Mouse (Mus musculus): ENCODE measurements around the gene Csnk2b.
A peak's percentile ranks its signal among the peaks of the same experiment; 100 is the strongest.

Gene Csnk2b

DNA sequence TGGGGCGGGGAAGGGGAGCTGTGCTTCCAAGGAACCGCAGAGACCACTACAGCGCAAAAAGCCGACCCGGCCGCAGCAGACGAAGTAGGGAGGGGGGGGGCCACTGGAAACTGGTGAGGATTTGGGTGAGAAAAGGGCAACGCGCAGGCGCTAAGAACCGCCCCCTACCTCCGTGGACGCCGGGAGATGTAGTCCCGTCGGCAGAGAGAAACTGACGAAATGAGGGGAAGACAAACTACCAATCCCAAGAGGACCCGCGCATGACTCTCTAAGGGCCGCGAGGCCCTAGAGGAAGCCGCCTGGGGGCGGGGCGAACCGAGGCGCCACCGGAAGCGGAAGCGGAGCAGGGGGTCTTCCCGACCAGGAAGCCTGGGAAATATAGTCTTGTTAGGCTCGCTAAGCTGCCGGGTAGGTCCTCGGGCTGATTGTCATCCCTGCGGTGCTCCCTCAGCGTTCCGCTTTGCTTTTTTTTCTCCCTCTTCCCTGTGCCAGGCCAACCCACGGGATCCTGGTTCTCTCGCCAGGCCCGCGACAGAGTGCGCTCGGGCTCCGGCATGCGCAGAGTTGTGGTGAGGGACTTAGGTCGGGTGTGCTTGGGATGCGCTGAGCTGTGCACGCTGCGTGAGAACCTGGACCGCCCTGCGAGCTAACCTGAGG is 582 bp downstream of the Csnk2b start, which contains the start of gene Gpank1:
Gene Gpank1, plus strand, starts transcription at position 313 of the 657 bp plus-strand sequence.
- DNase-seq (ENCODE audit: low spot score in 2 of 2), result peak; percentile 96

- no peak for DNase-seq (ENCODE audit: low spot score in 2 of 2)
Measured at GRCm38 (mm10) chr17:35120745-35121142, 1.1 kb downstream of the Csnk2b start.

GRCm38 (mm10) chr17:35115046-35116019 is 6.5 kb downstream of the Csnk2b start, which contains the start of gene Ly6g5b:
TSS of gene Ly6g5b (minus strand) at chr17:35115428.
- DNase-seq (ENCODE audit: low spot score in 2 of 2), result peak; percentile 47 to 76

DNA sequence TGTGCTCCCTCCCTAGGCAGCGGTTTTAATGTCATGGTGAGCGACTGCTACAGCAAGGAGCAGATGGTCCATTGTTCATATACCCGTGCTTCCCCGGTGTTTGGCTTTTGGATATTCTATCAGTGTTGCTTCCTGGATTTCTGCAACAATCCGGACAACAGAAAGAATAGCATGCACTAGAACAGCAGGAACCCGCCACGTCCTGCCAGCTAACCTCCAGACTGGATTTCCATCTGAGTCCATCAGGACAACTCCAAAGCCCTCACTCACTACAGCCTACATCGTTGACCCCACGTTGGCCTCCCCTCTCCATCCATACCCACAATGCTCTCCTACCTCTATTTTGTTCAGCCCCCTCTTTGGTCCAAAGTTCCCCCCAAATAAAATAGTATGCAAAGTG is 10.1 kb downstream of the Csnk2b start:
- no peak for DNase-seq (ENCODE audit: low spot score in 2 of 2)

GRCm38 (mm10) chr17:35108097-35108496 is 13.8 kb downstream of the Csnk2b start, which contains the start of gene Ly6g5c:
TSS of gene Ly6g5c (plus strand) at chr17:35108279.
- DNase-seq (ENCODE audit: low spot score in 2 of 2), result no peak

DNA sequence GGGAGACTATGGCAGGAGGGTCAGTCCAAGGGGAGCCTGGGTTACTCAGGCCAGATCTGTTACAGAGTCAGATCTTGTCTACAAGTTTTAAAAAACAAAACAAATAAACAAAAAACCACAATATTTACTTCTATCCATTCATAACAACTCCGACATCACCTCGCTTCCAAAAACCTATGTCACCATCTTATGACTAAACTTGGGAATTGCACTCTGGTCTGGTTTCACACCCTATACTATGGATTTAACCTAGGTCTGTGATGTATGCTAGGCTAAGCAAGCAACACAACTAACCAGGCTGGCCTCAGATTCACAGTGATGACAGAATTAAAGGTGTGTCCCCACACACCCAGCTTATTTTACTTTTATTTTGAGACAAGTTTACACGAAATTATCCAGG is 15.3 kb downstream of the Csnk2b start:
- DNase-seq (ENCODE audit: low spot score in 2 of 2), result no peak

DNA sequence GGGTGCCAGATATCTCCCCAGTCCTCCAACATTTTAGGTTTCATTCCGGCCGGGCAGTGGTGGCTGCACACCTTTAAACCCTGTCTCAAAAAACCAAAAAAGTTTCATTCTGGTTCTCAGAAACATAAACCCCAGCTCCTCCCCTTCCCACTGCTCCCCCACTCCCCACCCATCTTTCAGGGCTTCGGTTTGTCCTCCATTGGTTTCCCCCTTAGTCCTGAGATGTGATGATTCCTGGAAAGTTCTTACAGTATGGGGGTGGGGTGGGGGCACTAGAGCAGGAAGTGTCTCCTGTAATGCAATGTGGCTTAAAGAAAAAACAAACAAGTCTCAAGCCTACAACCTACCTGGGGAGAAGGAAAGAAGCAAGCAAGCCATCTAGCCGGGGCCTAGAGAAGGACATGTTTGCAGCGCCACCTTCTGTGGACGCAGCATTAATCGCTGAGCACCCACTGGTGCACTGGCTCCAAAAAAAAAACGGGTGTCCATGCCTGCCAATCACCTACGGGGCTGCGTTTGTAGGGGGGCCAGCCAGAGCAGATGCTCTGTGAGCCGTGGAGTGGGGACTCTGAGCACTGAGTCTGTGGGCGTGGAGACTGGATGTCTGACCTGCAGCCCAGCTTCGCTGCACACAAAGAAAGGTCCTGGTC is 16.0 kb downstream of the Csnk2b start:
- DNase-seq (ENCODE audit: low spot score in 2 of 2), result peak; percentile 58 to 73

- DNase-seq (ENCODE audit: low spot score in 2 of 2), result peak in 1 of 2 experiments; percentile 58
Measured at GRCm38 (mm10) chr17:35104754-35105153, 17.1 kb downstream of the Csnk2b start.

DNA sequence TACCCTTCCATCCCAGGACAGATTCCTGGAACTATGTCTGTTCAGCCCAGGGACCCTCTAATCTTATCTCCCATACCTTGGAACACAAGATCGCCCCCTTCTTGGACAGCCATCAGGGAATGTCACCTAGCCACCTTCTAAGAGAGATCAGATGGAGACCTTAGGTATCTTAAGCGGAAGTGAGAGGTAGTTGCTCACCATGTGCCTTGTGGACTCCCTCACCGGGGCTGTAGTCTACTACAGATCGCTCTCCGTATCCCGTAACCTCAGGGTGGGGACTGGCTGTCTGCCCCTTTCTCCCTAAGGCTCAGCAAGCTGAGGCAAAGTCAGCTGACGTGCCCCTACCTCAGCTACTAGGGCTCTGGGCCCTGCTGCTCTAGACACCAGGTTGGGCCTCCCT is 17.8 kb downstream of the Csnk2b start:
- DNase-seq (ENCODE audit: low spot score in 2 of 2), result no peak

DNA sequence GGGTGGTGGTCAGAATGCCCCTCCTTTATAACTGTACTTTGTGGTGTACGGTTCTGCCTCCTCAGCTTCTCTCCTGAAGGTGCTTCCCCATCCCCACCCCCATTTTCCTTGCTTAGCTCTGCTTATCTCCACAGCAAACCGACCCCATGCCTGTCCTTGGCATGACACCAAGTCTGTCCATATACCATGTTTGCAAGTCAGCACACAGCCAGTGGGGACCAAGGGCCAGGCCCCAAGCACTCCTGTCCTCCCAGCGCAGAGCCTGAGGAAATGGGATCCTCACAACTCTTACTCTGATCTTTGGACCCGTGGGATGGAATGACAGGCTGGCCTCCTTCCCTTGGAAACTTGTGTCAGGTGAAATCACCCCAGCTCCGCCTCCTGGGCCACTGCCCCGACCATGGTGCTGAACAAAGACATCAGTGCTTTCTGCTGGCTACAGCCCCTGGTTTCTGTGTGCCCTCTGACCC is 18.6 kb downstream of the Csnk2b start:
- peak in 1 of 2 experiments; percentile 52 for DNase-seq (ENCODE audit: low spot score in 2 of 2)

- no peak for DNase-seq (ENCODE audit: low spot score in 2 of 2)
Measured at GRCm38 (mm10) chr17:35102299-35102698, 19.6 kb downstream of the Csnk2b start.

- peak in 1 of 2 experiments; percentile 12 for DNase-seq (ENCODE audit: low spot score in 2 of 2)
Measured at GRCm38 (mm10) chr17:35101161-35101560, 20.7 kb downstream of the Csnk2b start.

DNA sequence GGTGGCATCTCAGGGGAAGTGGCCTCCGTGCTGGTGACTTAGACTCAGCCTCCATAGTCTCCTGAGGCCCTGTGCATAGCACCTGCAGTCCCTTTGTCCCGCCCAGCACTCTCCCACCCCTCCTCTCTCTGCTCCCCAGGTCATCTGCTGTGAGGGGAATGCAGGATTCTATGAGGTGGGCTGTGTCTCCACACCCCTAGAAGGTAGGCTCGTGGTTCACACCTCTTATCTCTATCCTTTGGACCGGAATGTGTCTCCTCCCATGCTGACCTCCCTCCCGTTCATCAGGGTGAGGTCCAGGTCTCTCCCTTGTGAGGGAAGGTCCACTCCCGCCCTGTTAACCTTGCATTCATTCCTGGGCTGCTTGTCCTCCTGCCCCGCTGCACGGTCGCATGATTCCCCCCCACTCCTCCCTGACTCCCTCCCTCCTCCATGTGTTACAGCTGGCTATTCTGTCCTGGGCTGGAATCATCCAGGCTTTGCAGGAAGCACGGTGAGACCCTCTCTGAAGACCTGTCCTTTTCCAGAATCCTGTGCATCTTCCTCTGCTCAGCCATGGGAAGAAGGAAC is 21.6 kb downstream of the Csnk2b start:
- DNase-seq (ENCODE audit: low spot score in 2 of 2), result no peak

- peak; percentile 62 to 80 for DNase-seq (ENCODE audit: low spot score in 2 of 2)
Measured at GRCm38 (mm10) chr17:35097164-35097655, 24.6 kb downstream of the Csnk2b start.

GRCm38 (mm10) chr17:35096597-35096996 is 25.3 kb downstream of the Csnk2b start:
- no peak for DNase-seq (ENCODE audit: low spot score in 2 of 2)

GRCm38 (mm10) chr17:35094475-35095365 is 27.1 kb downstream of the Csnk2b start:
- DNase-seq (ENCODE audit: low spot score in 2 of 2), result no peak

GRCm38 (mm10) chr17:35092403-35093198 is 29.3 kb downstream of the Csnk2b start:
- no peak for DNase-seq (ENCODE audit: low spot score in 2 of 2)

GRCm38 (mm10) chr17:35090166-35090932 is 31.5 kb downstream of the Csnk2b start:
- DNase-seq (ENCODE audit: low spot score in 2 of 2), result peak; percentile 59 to 74

Data from spleen, postnatal 4 days (tissue).